Mouse (Mus musculus): Measurements from ENCODE around the gene Drg1. TPM values are rescaled to one million over a fixed set of nuclear protein-coding genes. Genes with fewer than 3 reads are reported as not detected.
A peak's percentile ranks its signal among the peaks of the same experiment; 100 is the strongest.
"Not testable (repeated sequence)": the region's sequence is repeated elsewhere in the genome, so short reads cannot be mapped to it uniquely, and the experiment has no call there.

Gene Drg1
- total RNA-seq, 2 experiments from 2014 or later, result 72.2 to 78.9 TPM

GRCm38 (mm10) chr11:3172526-3172925 is 93.7 kb downstream of the Drg1 start:
- DNase-seq; intact Hi-C loops (cut with DNase I): not testable (repeated sequence)

GRCm38 (mm10) chr11:3171931-3172330 is 94.3 kb downstream of the Drg1 start:
- peak in 1 of 2 experiments; percentile 52 for DNase-seq
- intact Hi-C loops (cut with DNase I), result not testable (repeated sequence)

- intact Hi-C loops (cut with DNase I); DNase-seq: not testable (repeated sequence)
These were observed 97.2 kb downstream of the Drg1 start for GRCm38 (mm10) chr11:3169042-3169441.

GRCm38 (mm10) chr11:3167571-3168001 is 98.6 kb downstream of the Drg1 start:
- DNase-seq, result peak; percentile 51 to 52
- intact Hi-C loops (cut with DNase I), result not testable (repeated sequence)

GRCm38 (mm10) chr11:3167129-3167528 is 99.1 kb downstream of the Drg1 start:
- intact Hi-C loops (cut with DNase I); DNase-seq: not testable (repeated sequence)

- DNase-seq; intact Hi-C loops (cut with DNase I): not testable (repeated sequence)
These were observed 99.9 kb downstream of the Drg1 start for GRCm38 (mm10) chr11:3166321-3166720.

GRCm38 (mm10) chr11:3165210-3165782 is 100.9 kb downstream of the Drg1 start:
- intact Hi-C loops (cut with DNase I), result not testable (repeated sequence)

GRCm38 (mm10) chr11:3163661-3164060 is 102.6 kb downstream of the Drg1 start:
- intact Hi-C loops (cut with DNase I), result not testable (repeated sequence)
- DNase-seq, result peak; percentile 52 to 57

More at GRCm38 (mm10) chr11:3165210-3165782, 100.9 kb downstream of the Drg1 start:
- DNase-seq, result not testable (repeated sequence)

- intact Hi-C loops (cut with DNase I), result not testable (repeated sequence)
- DNase-seq, result peak in 1 of 2 experiments; percentile 55
These were observed 103.1 kb downstream of the Drg1 start for GRCm38 (mm10) chr11:3163122-3163521.

GRCm38 (mm10) chr11:3162236-3162897 is 103.8 kb downstream of the Drg1 start:
- peak; percentile 63 to 66 for DNase-seq
- intact Hi-C loops (cut with DNase I), result not testable (repeated sequence)

- DNase-seq, result peak; percentile 59 to 63
- intact Hi-C loops (cut with DNase I), result not testable (repeated sequence)
These were observed 104.8 kb downstream of the Drg1 start for GRCm38 (mm10) chr11:3161370-3161769.

GRCm38 (mm10) chr11:3158800-3159199 is 107.4 kb downstream of the Drg1 start:
- DNase-seq; intact Hi-C loops (cut with DNase I): not testable (repeated sequence)

GRCm38 (mm10) chr11:3157996-3158395 is 108.2 kb downstream of the Drg1 start:
- DNase-seq; intact Hi-C loops (cut with DNase I): not testable (repeated sequence)

GRCm38 (mm10) chr11:3156991-3157390 is 109.2 kb downstream of the Drg1 start:
- intact Hi-C loops (cut with DNase I); DNase-seq: not testable (repeated sequence)

GRCm38 (mm10) chr11:3153666-3154397 is 112.4 kb downstream of the Drg1 start:
- DNase-seq, result peak; percentile 61
- intact Hi-C loops (cut with DNase I), result not testable (repeated sequence)

GRCm38 (mm10) chr11:3151358-3151757 is 114.9 kb downstream of the Drg1 start:
- DNase-seq; intact Hi-C loops (cut with DNase I): not testable (repeated sequence)

GRCm38 (mm10) chr11:3150677-3151003 is 115.6 kb downstream of the Drg1 start:
- not testable (repeated sequence) for DNase-seq

GRCm38 (mm10) chr11:3150003-3150676 is 116.1 kb downstream of the Drg1 start:
- intact Hi-C loops (cut with DNase I), result not testable (repeated sequence)

More at GRCm38 (mm10) chr11:3150677-3151003, 115.6 kb downstream of the Drg1 start:
- intact Hi-C loops (cut with DNase I), result not testable (repeated sequence)

GRCm38 (mm10) chr11:3149471-3149870 is 116.7 kb downstream of the Drg1 start:
- DNase-seq; intact Hi-C loops (cut with DNase I): not testable (repeated sequence)

More at GRCm38 (mm10) chr11:3150003-3150676, 116.1 kb downstream of the Drg1 start:
- not testable (repeated sequence) for DNase-seq

- DNase-seq; intact Hi-C loops (cut with DNase I): not testable (repeated sequence)
These were observed 119.4 kb downstream of the Drg1 start for GRCm38 (mm10) chr11:3146806-3147205.

All from heart, postnatal 10 days (tissue).